Mouse (Mus musculus): ENCODE data around the gene Nod1. TPM values are rescaled to one million over a fixed set of nuclear protein-coding genes. Genes with fewer than 3 reads are reported as not detected.

Nod1 gene
- polyA plus RNA-seq, 1 experiment from 2014 or later: 4.2 TPM

DNA sequence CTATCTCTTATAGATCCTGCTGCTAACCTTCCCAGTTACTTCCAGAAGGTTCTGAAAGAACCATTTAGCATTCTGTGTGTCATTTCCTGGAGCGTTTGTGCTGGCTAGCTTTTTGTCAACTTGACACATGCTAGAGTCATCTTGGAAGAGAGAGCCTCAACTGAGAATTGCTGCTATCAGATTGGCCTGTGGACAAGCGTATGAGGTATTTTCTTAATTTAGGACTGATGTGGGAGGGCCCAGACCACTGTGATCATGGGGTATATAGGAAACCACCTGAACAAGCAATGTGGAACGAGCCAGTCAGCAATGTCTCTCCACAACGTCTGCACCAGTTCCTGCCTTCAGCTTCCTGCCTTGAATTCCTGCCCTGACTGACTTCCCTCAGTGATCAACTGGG, 31.1 kb upstream of the Nod1 start:
- Histone ChIP-seq H3K36me3 (no peaks in the 10 kb centered on the region), H3K4me3 (no peak overlapping the region), H3K4me2 (no peak overlapping the region), H3K27ac (replicated peaks) (no peak overlapping the region), H3K9me3 (no peaks in the 10 kb centered on the region), H3K9ac (no peak overlapping the region), H3K4me1 (no peaks in the 10 kb centered on the region), H3K27me3 (replicated peaks) (no peaks in the 10 kb centered on the region)
- WGBS: 42% methylated on average over 4 of the region's 4 CpGs
- ATAC-seq (ENCODE audit: extremely low read depth, insufficient number of reproducible peaks, low FRiP score, low TSS enrichment): no peak

- WGBS: 72% methylated on average over 4 of the region's 4 CpGs
Observed at GRCm38 (mm10) chr6:55002438-55002837, 30.0 kb upstream of the Nod1 start.

GRCm38 (mm10) chr6:55001320-55001719, 28.9 kb upstream of the Nod1 start:
- no peaks in the 10 kb centered on the region for H3K36me3 ChIP-seq
- 73% methylated on average over 4 of the region's 4 CpGs for WGBS

More at GRCm38 (mm10) chr6:55002438-55002837, 30.0 kb upstream of the Nod1 start:
- H3K4me3 ChIP-seq: no peak overlapping the region
- H3K9ac ChIP-seq: no peak overlapping the region
- no peak overlapping the region for H3K27ac ChIP-seq (replicated peaks)
- ATAC-seq (ENCODE audit: extremely low read depth, insufficient number of reproducible peaks, low FRiP score, low TSS enrichment): no peak
- no peaks in the 10 kb centered on the region for H3K9me3 ChIP-seq
- no peaks in the 10 kb centered on the region for H3K27me3 ChIP-seq (replicated peaks)
- H3K4me1 ChIP-seq: no peaks in the 10 kb centered on the region
- H3K36me3 ChIP-seq: no peaks in the 10 kb centered on the region
- H3K4me2 ChIP-seq: no peak overlapping the region

DNA sequence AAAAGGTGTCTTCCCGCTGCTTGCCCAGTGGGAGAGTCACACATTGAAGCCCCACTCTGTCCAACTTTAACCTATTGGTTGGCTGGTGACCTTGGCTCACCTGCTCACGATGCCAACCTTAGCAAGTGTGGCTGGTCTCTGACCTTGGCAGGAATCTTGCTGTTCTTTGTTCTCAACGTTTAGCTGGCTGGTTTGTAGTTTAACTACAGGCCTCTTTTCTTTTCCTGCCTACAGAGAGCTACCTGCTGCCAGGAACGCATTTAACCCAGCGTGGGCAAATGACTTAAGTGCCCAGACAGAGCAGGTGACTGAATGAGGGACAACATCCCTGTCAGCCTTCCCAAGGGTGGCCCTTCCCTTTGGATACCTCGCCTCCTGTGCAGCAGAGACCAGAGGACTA, 25.3 kb upstream of the Nod1 start:
- ATAC-seq (ENCODE audit: extremely low read depth, insufficient number of reproducible peaks, low FRiP score, low TSS enrichment): no peak
- no peak overlapping the region for H3K4me2 ChIP-seq
- H3K27ac ChIP-seq (replicated peaks): no peak overlapping the region
- no peaks in the 10 kb centered on the region for H3K36me3 ChIP-seq
- H3K4me3 ChIP-seq: no peak overlapping the region
- no peaks in the 10 kb centered on the region for H3K9me3 ChIP-seq
- peaks cover 3% of the 10 kb centered on the region for H3K4me1 ChIP-seq
- no peak overlapping the region for H3K9ac ChIP-seq
- 70% methylated on average over 6 of the region's 6 CpGs for WGBS
- H3K27me3 ChIP-seq (replicated peaks): no peaks in the 10 kb centered on the region

More at GRCm38 (mm10) chr6:55001320-55001719, 28.9 kb upstream of the Nod1 start:
- H3K4me3 ChIP-seq: no peak overlapping the region
- H3K27me3 ChIP-seq (replicated peaks): no peaks in the 10 kb centered on the region
- no peak overlapping the region for H3K27ac ChIP-seq (replicated peaks)
- no peaks in the 10 kb centered on the region for H3K9me3 ChIP-seq
- H3K4me2 ChIP-seq: no peak overlapping the region
- no peak for ATAC-seq (ENCODE audit: extremely low read depth, insufficient number of reproducible peaks, low FRiP score, low TSS enrichment)
- no peaks in the 10 kb centered on the region for H3K4me1 ChIP-seq
- no peak overlapping the region for H3K9ac ChIP-seq

DNA sequence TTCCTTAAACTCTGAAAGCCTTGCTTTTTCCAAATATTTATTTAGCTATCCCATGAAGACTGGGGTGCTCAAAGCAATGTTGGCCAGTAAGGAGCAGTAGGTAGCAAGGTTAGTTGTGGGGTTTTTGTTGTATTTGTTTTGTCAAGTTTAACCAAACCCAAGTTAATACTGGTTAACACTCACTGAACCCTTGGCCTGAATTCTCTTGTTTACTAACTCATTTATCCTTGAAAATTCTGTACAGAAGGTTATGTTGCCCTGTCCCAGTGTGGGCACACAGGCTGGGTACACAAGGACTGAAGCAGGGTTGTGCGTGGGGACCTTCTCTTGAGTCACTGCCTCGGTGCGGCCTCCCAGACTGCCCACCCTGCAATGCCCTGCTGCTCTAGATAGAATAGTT, 23.9 kb upstream of the Nod1 start:
- H3K4me1 ChIP-seq: peaks cover 14% of the 10 kb centered on the region
- H3K27ac ChIP-seq (replicated peaks): no peak overlapping the region
- H3K9me3 ChIP-seq: no peaks in the 10 kb centered on the region
- ATAC-seq (ENCODE audit: extremely low read depth, insufficient number of reproducible peaks, low FRiP score, low TSS enrichment): no peak
- no peak overlapping the region for H3K9ac ChIP-seq
- no peak overlapping the region for H3K4me3 ChIP-seq
- H3K27me3 ChIP-seq (replicated peaks): no peaks in the 10 kb centered on the region
- no peaks in the 10 kb centered on the region for H3K36me3 ChIP-seq
- WGBS: 85% methylated on average over 3 of the region's 3 CpGs
- H3K4me2 ChIP-seq: no peak overlapping the region

- Histone ChIP-seq H3K9ac (peak within 1 kb of the TSS; percentile 83), H3K9me3 (no peaks in the 10 kb centered on the region), H3K27me3 (replicated peaks) (no peaks in the 10 kb centered on the region; the same call in 1 of the 2 replicates), H3K4me2 (peak within 1 kb of the TSS; percentile 99), H3K36me3 (no peaks in the 10 kb centered on the region), H3K27ac (replicated peaks) (peak within 1 kb of the TSS; percentile 65), H3K4me3 (peak within 1 kb of the TSS; percentile 68), H3K4me1 (peaks cover 18% of the 10 kb centered on the region)
- WGBS: under 1% methylated on average over 41 of the region's 41 CpGs
- peak; percentile 100 for ATAC-seq (ENCODE audit: extremely low read depth, insufficient number of reproducible peaks, low FRiP score, low TSS enrichment)
Observed at GRCm38 (mm10) chr6:54992734-54993260, 20.4 kb upstream of the Nod1 start, which contains the start of gene Ggct. TSS of gene Ggct (minus strand) at chr6:54992950.

DNA sequence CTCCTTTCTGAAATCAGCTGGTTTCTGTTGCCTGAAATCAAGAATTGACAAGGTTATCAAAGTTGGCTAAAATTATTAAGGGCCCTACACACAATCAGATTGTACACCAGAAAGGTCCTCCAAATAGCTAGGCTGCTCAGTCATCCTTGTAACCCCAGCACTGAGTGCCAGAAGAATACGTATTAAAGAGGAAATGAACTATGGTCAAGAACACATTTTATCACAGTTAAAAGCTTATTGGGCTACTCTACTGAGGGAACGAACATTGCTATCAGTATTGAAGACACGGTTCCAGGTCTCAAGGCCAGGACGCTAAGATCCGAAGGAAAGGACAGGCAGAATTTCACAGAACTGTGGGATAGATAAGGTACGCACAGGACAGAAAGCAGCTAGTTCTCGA, 19.7 kb upstream of the Nod1 start:
- no peak for ATAC-seq (ENCODE audit: extremely low read depth, insufficient number of reproducible peaks, low FRiP score, low TSS enrichment)
- peak overlapping the region; percentile 65 for H3K27ac ChIP-seq (replicated peaks)
- 3% methylated on average over 7 of the region's 7 CpGs for whole genome bisulfite sequencing

GRCm38 (mm10) chr6:54991189-54991588, 18.8 kb upstream of the Nod1 start:
- no peak overlapping the region for H3K27ac ChIP-seq (replicated peaks)
- H3K36me3 ChIP-seq: no peaks in the 10 kb centered on the region
- H3K4me3 ChIP-seq: no peak overlapping the region
- no peaks in the 10 kb centered on the region; the same call in 1 of the 2 replicates for H3K27me3 ChIP-seq (replicated peaks)
- H3K9me3 ChIP-seq: no peaks in the 10 kb centered on the region
- no peak for ATAC-seq (ENCODE audit: extremely low read depth, insufficient number of reproducible peaks, low FRiP score, low TSS enrichment)
- no peak overlapping the region for H3K9ac ChIP-seq
- peaks cover 18% of the 10 kb centered on the region for H3K4me1 ChIP-seq
- WGBS: 63% methylated on average over 2 of the region's 2 CpGs
- H3K4me2 ChIP-seq: peak overlapping the region; percentile 99; the same call in 1 of the 2 replicates

More for the DNA sequence above, 19.7 kb upstream of the Nod1 start:
- Histone ChIP-seq H3K4me3 (peak overlapping the region; percentile 68), H3K9ac (peak overlapping the region; percentile 83), H3K4me1 (peaks cover 18% of the 10 kb centered on the region), H3K36me3 (no peaks in the 10 kb centered on the region), H3K27me3 (replicated peaks) (no peaks in the 10 kb centered on the region; the same call in 1 of the 2 replicates), H3K9me3 (no peaks in the 10 kb centered on the region), H3K4me2 (peak overlapping the region; percentile 99)

- Histone ChIP-seq H3K36me3 (no peaks in the 10 kb centered on the region), H3K9ac (no peak overlapping the region), H3K27ac (replicated peaks) (no peak overlapping the region), H3K27me3 (replicated peaks) (no peaks in the 10 kb centered on the region; the same call in 1 of the 2 replicates), H3K4me2 (no peak overlapping the region), H3K4me3 (no peak overlapping the region), H3K4me1 (peaks cover 16% of the 10 kb centered on the region), H3K9me3 (no peaks in the 10 kb centered on the region)
- ATAC-seq (ENCODE audit: extremely low read depth, insufficient number of reproducible peaks, low FRiP score, low TSS enrichment): no peak
- WGBS: 92% methylated on average over 6 of the region's 6 CpGs
Observed at GRCm38 (mm10) chr6:54988141-54988540, 15.7 kb upstream of the Nod1 start.

GRCm38 (mm10) chr6:54984096-54984495, 11.7 kb upstream of the Nod1 start:
- H3K4me3 ChIP-seq: no peak overlapping the region
- H3K27ac ChIP-seq (replicated peaks): no peak overlapping the region
- H3K4me2 ChIP-seq: no peak overlapping the region
- H3K27me3 ChIP-seq (replicated peaks): no peaks in the 10 kb centered on the region
- H3K36me3 ChIP-seq: no peaks in the 10 kb centered on the region
- H3K9ac ChIP-seq: no peak overlapping the region
- H3K4me1 ChIP-seq: no peaks in the 10 kb centered on the region
- 86% methylated on average over 8 of the region's 8 CpGs for WGBS
- no peak for ATAC-seq (ENCODE audit: extremely low read depth, insufficient number of reproducible peaks, low FRiP score, low TSS enrichment)
- H3K9me3 ChIP-seq: no peaks in the 10 kb centered on the region

- Histone ChIP-seq H3K27me3 (replicated peaks) (no peaks in the 10 kb centered on the region), H3K9me3 (no peaks in the 10 kb centered on the region), H3K4me2 (no peak overlapping the region), H3K9ac (no peak overlapping the region), H3K27ac (replicated peaks) (no peak overlapping the region), H3K4me3 (no peak overlapping the region), H3K4me1 (no peaks in the 10 kb centered on the region), H3K36me3 (no peaks in the 10 kb centered on the region)
- ATAC-seq (ENCODE audit: extremely low read depth, insufficient number of reproducible peaks, low FRiP score, low TSS enrichment): no peak
- 86% methylated on average over 4 of the region's 4 CpGs for WGBS
Observed at GRCm38 (mm10) chr6:54983526-54984050, 11.2 kb upstream of the Nod1 start.

DNA sequence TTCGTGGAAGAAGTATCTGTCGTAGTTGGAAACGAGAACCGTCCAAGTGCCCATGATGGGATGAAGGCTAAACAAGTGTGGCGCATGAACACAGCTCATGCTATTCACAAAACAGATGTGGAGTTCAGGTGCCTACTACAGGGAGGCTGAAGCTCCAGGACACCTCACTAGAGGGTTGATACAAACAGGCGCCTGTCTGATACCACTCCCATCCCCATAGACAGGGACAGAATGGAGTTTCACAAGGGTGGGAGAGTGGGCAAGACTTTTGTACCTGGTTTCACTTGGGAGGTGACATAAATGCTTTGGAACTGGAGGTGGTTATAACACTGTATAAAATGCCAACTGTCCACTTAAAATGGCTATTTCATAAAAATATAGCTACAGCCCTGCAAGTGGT, 7.0 kb upstream of the Nod1 start:
- H3K36me3 ChIP-seq: no peaks in the 10 kb centered on the region
- H3K9me3 ChIP-seq: no peaks in the 10 kb centered on the region
- H3K4me1 ChIP-seq: no peaks in the 10 kb centered on the region
- no peak for ATAC-seq (ENCODE audit: extremely low read depth, insufficient number of reproducible peaks, low FRiP score, low TSS enrichment)
- H3K27me3 ChIP-seq (replicated peaks): no peaks in the 10 kb centered on the region
- H3K4me2 ChIP-seq: no peak overlapping the region
- no peak overlapping the region for H3K27ac ChIP-seq (replicated peaks)
- no peak overlapping the region for H3K9ac ChIP-seq
- H3K4me3 ChIP-seq: no peak overlapping the region
- 90% methylated on average over 6 of the region's 6 CpGs for WGBS
